Mouse (Mus musculus) cerebellum, postnatal 4 days (tissue): ENCODE measurements around the gene Plin3.
"Not testable (repeated sequence)": the region's sequence is repeated elsewhere in the genome, so short reads cannot be mapped to it uniquely, and the experiment has no call there.

Source experiments
- DNase-seq, 2 experiments: peaks; one replicate each; pipeline ENCODE4 v3.0.0; 2022; ENCODE audit warnings: low spot score in 2 of 2, mixed read lengths in 1 of 2

Gene Plin3

DNA sequence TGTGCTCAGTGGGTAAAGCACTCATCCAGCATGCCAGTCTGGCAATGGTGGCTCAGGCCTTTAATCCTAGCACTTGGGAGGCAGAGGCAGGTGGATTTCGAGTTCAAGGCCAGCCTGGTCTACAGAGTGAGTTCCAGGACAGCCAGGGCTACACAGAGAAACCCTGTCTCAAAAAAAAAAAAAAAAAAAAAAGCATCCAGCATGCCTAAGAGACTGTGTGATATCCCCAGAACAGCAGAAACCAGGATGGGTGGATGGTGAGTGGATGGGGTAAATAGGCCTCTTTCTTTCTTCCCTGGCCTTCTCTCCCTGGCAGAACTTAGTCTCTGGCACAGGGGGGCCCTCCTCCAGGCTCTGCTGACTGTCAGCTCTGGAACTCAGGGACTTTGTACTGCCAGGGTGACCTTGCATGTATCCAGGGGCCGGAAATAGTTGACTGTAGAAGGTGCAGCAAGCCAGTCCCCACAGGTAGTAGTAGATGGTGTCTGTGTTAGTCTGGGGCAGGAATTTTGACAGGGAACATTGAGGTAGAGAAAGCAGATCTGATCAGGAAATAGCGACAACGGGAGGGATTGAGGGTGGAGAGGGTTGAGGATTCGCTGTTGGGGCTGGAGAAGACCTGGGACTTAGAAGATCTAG lies 16.7 kb downstream of the Plin3 start:
- no peak for DNase-seq

DNA sequence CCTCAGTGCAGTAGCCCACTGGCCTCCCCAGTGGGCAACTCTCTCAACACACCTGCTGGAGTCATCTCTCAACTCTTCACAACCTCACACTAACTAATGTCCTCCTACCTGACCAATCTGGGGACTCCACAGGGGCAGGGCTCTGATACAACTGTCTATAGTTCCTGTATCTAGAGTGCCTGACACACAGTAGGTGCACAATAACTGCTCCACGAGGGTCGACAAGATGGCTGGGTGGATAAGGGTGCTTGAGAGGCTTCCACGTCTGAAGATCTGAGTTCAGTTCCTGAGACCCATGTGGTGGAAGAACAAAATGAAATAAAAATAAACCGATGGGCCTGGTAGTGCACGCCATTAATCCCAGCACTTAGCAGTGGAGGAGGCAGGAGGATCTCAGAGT lies 18.7 kb downstream of the Plin3 start:
- no peak for DNase-seq

DNA sequence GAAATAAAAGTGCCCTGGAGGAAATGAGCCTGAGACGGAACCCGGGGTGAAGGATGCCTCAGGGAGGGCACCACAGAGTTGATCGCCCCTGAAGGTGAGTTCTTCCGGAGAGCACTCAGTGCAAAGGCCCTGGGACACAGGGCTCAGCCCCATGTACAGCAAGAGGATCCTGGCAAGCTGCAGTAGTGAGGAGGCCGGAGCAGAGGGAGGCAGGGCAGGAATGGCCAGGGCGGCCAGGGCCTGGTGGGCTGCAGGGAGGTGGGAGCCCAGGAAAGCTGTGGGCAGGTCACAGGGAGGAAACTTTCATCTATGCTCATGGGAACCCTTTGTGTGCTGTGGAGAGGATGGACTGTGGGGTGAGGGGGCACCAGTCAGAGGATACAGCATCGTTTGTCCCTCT lies 19.2 kb downstream of the Plin3 start:
- DNase-seq: no peak

DNA sequence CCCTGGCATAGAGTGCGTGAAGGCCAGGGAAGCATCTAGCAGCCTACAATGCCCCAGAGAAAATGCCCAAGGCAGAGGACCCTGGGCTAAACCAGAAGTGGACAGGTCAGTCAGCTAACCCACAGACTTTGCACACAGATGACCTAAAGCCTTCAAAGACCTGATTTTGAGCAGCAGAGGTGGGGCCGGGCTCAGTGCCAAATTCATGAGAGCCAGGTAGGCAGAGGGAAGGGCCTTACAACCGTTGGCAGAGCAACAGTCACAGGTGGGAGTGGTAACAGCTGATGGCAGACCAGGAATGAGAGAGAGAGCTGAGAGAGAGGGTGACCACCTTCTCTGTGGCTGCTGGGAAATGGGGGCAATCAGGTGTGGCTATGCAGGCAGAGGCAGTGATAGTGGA lies 20.0 kb downstream of the Plin3 start:
- no peak for DNase-seq

DNA sequence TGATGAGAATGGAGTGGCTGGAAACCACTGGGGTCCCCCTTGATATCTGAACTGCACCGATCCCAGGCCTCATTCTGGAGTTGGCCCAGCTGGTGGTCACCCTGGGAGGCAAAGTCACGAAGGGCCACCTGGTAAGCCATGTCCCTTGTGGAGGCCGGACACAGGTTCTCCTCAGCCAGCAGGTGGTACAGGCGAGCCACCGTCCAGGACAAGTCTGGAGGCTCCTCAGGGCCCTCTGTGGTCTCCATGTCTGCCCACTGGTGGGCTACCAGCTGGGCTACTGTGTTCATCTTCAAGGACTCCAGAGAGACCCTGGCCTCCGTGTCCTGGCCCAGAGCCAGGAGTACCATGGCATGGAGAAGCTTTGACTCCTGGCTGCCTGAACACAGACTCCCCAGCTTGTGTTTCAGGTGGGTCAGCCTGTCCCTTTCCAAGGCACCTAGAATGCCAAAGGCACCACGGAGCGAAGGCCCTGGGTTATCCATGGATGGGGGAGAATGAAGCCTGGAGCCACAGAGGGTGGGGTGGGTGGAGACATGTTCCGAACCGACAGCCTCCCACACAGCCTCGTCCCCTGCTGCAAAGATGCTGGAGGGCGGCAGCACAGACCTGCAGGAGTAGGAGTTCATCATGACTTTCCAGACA lies 20.9 kb downstream of the Plin3 start:
- no peak for DNase-seq

DNA sequence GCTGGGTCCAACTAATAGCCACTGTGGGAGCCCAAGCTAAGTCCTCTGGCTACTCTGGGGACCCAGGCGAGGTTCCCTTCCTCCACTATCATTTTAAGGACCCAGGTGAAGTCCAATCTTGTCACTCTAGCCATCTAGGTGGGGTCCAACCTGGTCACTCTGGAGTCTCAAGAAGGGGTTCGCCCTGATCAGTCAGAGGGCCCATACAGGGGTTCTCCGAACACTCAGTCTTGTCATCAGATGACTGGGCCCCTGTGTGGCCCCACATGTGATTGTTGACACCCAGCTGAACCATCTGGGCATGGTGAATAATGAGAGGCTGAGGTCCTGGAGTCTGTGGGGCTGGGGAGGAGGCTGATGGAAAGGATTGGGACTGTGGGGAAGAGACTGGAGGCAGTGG lies 22.9 kb downstream of the Plin3 start:
- DNase-seq: no peak

DNA sequence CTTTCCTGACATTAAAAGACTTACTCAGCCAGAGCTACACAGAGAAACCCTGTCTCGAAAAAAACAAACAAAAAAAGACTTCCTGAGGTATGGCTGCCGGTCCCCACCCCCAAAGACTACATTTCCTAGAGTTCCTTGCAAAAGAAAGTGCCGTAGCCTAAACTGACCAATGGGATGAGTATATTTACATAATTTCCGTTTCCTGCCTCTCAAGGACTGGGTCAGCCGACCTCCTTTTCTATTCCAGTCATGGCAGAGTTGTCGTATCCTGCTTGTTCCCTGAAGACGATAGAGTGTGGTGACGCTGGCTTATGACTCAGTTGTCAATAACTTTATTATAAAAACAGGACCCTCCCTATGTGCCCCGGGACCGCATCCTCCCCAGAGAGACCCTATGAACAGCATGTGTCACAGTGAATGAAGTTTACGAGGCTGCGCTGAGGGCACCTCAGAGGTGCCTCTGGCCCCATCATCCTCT lies 23.5 kb downstream of the Plin3 start:
- peak in 1 of 2 experiments; percentile 48 for DNase-seq

DNA sequence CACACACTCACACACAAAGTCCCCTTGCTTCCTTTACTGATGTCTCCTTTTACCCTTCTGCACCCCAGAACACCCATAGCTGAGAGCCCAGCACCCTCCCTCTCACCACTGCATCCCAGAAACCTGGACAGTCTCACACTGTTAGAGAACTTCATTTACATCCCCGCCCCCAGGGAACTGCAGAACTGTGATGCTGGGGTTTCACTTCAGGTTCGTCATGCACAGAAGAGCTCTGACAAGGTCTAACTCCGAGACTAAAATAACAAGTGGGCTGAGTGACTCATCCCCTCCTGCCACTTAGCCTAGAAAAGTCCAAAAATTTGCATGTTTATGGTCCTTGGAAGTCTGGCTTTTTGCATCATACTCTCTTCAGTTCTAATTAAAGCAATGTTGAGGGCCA lies 26.4 kb downstream of the Plin3 start:
- DNase-seq: no peak

DNA sequence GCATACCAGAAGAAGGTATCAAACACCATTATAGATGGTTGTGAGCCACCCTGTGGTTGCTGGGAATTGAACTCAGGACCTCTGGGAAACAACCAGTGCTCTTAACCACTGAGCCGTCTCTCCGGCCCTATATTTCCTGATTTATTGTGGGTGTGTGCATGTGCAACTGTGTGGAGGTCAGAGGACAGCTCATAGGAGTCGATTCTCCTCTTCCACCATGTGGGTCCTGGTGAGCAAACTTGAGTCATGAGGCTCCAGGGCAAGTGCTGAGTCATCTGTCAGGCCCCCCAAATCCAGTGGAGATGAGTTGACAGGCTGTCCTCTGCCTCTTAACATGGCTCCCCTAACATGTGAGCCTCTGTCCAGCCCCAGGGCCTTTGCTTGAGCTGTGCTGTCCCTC lies 26.8 kb downstream of the Plin3 start:
- DNase-seq: no peak

DNA sequence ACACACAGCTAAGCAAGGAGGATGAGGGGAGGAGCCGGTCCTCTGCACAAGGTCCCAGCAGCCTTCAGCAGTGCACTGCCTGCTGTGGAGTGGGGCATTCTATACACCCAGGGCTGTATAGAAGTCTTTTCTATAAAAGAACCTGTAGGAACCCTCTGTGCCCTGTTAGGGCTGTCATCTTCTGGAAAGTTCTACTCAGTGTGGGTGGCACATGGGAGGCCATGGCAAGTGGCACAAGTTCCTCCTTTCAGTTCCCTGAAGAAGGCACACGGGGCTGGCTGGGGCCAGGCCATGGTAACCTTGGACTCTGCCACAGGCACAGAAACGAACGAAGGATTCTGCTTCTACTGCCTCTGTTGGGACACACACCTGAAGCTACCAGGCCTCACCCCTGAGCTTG lies 27.7 kb downstream of the Plin3 start:
- no peak for DNase-seq

DNA sequence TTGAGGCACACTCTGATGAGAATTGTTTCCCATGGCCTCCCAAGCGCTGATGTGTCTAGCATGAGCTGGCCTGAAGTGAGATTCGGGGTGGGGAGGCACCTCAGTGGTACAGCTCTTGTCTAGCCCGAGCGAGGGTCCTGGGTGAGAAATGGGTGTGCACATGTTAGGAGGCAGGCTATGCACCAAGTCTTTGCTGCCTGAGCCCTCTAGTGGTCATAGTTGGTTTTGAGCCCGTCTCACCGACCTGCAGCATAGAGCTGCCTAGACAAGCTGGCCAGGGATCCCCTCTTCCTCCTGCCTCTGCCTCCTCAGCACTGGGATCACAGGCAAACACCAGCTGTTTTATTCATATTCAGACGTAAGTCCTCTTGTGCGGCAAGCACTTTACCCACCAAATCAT lies 28.7 kb downstream of the Plin3 start:
- DNase-seq: peak in 1 of 2 experiments; percentile 78

DNA sequence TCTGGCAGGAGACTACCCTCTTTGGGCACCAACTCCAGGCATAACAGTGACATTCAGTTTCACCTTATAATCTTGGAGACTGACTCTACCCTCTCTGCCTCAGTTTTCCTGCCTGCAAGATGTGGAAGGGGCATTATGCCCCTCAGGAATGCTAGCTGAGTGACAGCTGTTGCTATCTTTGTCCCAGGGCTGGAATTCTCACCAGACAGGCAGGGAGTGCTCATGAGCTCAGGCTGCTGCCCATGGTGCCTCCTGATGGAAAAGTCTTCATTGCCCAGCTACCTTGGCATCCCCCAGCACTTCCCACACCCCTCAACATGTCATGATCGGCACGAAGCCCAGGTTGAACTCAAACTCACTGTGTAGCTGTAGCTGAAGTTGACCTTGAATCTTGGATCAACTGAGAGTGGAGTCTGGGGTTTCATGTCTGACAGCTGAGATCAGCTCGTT lies 30.0 kb downstream of the Plin3 start:
- no peak for DNase-seq

DNA sequence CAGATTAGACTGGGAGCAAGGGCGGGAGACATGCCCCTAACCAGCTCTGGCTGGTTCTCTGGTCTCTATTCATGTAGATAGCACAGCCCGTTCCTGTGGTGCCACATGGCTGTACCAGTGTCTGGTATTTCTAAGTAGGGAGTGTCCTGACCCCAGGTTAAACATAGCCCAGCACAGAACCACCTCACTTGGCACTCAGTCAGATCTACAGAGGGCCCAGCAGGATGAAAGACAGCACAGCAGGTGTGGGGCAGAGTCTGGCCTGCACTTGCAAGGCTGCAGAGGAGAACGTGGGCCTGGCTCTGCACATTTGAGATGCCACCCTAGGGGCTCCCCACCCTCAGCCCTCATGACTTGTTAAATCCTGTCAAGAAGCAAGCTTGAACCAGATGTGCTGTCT lies 31.5 kb downstream of the Plin3 start:
- no peak for DNase-seq

DNA sequence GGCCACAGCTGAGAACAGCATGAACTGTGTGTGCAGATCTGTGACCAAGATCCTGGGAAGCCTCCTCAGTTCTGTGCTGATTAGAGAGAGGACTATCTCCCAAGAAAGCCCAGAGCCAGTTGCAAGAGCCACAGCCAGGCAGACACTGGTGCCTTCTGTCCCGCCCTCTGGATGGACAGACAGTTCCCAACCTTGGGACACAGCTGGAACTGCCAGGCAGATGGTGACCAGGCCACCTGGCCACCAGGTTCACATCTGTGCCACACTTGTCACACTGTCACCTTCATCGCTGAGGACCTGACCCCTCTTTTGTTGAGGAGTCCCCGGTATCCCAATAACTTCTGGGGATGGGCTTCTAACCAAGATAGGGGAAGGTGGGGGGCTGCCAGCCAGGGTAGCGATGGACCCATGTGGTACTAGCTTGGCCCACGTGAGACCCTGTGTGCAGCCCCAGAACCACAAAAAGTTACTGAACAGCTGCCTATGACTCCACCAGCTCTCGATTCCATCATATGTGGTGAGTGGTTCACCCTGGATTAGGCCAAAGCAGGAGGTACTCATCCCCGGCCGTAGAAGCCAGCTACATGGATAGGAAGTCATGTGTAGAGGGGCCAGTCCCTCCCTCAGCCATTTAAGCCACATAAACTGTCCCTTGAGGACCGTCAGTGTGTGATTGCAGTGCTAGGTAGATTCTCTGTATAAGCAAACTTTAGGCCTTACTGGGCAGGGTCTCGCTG lies 33.2 kb downstream of the Plin3 start:
- DNase-seq: no peak

DNA sequence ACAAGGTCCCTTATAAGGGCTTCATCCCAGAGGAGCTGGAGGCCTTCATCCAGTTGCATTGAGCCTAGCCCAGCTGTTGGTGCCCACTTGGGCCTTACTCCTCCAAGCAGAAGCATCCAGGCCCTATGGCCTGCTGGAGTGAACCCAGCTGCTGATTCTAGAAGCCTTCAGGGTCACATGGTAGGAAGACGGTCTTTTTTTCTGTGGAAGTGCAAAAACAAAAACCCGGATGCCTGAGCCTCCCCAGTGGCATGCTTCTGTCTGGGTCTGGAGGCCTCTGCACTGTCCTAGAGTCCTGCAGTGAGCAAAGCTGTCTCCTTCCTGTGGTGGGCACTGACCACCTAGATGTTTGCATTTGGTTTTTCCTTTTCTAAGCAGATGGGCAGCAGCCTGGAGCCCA lies 33.9 kb downstream of the Plin3 start:
- not testable (repeated sequence) for DNase-seq

DNA sequence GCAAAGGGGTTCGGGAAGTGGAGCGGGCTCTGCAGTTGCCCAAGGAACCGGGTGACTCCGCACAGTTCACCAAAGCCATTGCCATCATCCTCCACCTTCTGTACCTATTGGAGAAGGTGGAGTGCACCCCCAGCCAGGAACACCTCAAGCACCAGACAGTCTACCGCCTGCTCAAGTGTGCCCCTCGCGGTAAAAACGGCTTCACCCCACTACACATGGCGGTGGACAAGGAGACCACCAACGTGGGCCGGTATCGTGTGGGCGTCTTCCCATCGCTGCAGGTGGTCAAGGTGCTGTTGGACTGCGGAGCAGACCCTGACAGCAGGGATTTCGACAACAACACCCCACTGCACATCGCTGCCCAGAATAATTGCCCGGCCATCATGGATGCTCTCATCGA lies 34.4 kb downstream of the Plin3 start:
- not testable (repeated sequence) for DNase-seq

DNA sequence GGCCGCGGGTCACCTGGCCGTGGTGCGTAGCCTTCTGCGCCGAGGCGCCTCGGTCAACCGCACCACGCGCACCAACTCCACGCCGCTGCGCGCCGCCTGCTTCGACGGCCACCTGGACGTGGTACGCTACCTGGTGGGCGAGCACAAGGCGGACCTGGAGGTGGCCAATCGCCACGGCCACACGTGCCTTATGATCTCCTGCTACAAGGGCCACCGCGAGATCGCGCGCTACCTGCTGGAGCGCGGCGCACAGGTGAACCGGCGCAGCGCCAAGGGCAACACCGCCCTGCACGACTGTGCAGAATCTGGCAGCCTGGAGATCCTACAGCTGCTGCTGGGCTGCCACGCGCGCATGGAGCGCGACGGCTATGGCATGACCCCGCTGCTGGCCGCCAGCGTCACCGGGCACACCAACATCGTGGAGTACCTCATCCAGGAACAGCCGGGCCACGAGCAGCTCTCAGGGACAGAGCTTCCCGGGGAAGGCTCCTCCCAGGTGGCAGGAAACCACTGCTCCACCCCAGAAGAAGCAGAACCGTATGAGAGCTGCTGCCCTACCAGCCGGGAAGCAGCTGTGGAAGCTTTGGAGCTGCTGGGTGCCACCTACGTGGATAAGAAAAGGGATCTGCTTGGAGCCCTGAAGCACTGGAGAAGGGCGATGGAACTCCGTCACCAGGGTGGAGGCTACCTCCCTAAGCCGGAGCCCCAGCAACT lies 35.3 kb downstream of the Plin3 start:
- peak in 1 of 2 experiments; percentile 30 for DNase-seq

DNA sequence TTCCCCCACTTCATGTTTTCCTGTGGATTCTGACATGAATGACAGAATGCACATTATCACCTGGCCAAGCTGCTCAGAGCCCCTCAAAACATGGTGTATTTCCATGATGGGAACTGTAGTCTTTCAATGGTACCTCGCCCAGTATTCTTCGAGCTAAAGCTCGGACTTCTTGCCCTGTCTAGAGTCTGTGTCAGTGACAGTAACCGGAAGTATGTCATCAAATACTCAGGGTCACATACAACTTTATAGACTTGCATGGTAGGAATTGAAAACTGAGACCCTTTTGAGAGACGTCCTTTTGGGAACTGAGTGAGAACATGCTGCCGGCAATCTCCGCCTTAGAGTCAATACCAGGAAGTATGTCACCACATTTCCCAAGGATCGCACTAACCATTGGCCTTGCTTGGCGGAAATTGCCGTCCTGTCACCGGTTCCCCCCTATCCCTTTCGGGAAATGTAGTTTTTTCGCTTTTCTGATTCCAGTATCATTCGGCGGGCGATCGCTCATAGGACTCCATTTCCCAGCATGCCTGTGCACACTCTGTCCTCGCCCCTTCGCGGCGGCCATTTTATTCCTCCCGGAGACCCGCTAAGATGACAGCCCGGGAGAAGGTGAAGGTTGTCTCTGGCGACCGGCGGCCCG lies 36.3 kb downstream of the Plin3 start, which contains the start of gene Fem1a:
Fem1a (plus strand) TSS at position 572 of the 643 bp plus-strand sequence.
- peak; percentile 69 to 86 for DNase-seq

DNA sequence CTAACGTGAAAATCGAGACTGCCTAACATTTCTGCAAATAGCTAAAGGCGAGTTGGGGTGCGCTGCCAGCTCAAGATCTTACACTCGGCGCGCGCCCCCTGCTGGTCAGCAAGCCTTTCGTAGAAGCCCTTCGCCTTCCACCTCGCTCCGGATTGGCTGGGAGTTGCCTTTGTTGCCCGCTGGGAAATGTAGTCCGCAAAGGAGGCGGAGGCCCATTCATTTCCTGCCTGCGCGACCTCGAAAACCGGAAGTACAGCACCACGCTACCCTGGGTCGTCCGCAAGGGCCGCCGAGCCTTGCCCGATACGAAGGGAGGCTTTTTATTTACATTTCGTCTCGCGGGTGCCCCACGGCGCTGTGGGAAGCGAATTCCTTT lies 36.8 kb downstream of the Plin3 start:
- peak; percentile 98 to 99 for DNase-seq

DNA sequence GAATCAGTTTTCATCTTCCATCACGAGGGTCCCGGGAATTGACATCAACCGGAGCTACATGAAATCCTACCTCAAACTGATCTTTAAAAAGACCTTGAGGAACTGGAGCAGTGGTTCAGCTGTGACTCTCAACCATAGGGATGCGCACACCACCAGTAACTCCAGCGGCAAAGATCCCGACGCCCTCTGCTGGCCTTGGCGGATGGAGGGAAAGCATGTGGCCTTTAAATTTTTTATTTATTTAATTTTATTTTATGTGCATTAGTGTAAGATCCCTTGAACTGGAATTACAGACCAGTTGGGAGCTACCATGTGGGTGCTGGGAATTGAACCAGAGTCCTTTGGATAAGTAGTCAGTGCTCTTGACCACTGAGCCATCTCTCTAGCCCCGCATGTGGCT lies 37.2 kb downstream of the Plin3 start:
- DNase-seq: peak in 1 of 2 experiments; percentile 70

DNA sequence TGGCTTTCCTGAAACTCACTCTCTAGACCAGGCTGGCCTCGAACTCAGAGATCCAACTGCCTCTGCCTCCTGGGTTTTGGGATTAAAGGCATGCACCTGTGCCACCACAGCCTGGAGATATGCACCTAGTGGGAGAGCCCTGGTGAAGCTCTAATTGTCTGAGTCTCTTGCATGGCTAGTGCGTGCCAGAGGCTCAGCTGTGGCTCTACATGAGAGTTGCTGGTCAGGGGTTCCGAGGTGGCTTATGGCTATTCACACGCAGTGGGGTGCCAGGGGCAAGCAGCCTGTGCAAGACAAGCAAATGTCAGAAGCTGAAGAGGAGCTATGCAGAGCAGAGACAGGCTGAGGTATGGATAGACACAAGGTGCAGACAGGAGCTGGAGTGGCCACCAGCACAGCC lies 38.0 kb downstream of the Plin3 start:
- no peak for DNase-seq
